Mouse (Mus musculus): Measurements from ENCODE around the gene Ror2. TPM values are rescaled to one million over a fixed set of nuclear protein-coding genes. Genes with fewer than 3 reads are reported as not detected.

The Ror2 gene
- polyA plus RNA-seq, 1 experiment from 2014 or later = 16.4 TPM

GRCm38 (mm10) chr13:53068461-53068860 is 217.5 kb downstream of the Ror2 start:
- Histone ChIP-seq H3K9ac (no peak overlapping the region), H3K4me3 (no peak overlapping the region), H3K27me3 (replicated peaks) (no peaks in the 10 kb centered on the region), H3K4me2 (no peak overlapping the region), H3K4me1 (peaks cover 17% of the 10 kb centered on the region), H3K27ac (replicated peaks) (no peak overlapping the region), H3K36me3 (no peaks in the 10 kb centered on the region), H3K9me3 (no peaks in the 10 kb centered on the region)
- WGBS = 78% methylated on average over 8 of the region's 8 CpGs
- ATAC-seq (ENCODE audit: extremely low read depth, insufficient number of reproducible peaks, low FRiP score, low TSS enrichment) = no peak

GRCm38 (mm10) chr13:53067949-53068348 is 218.0 kb downstream of the Ror2 start:
- H3K9me3 ChIP-seq = no peaks in the 10 kb centered on the region
- 64% methylated on average over 11 of the region's 11 CpGs for WGBS

GRCm38 (mm10) chr13:53065122-53065521 is 220.8 kb downstream of the Ror2 start:
- no peak for ATAC-seq (ENCODE audit: extremely low read depth, insufficient number of reproducible peaks, low FRiP score, low TSS enrichment)
- Histone ChIP-seq H3K36me3 (no peaks in the 10 kb centered on the region), H3K27ac (replicated peaks) (no peak overlapping the region)

More at GRCm38 (mm10) chr13:53067949-53068348, 218.0 kb downstream of the Ror2 start:
- no peaks in the 10 kb centered on the region for H3K27me3 ChIP-seq (replicated peaks)
- no peak for ATAC-seq (ENCODE audit: extremely low read depth, insufficient number of reproducible peaks, low FRiP score, low TSS enrichment)
- no peak overlapping the region for H3K4me2 ChIP-seq
- H3K4me1 ChIP-seq = peaks cover 17% of the 10 kb centered on the region
- H3K36me3 ChIP-seq = no peaks in the 10 kb centered on the region
- 0 out of 2 replicates have a peak overlapping the region, but pooled peaks have one; percentile 24 for H3K27ac ChIP-seq (replicated peaks)
- H3K4me3 ChIP-seq = no peak overlapping the region
- no peak overlapping the region for H3K9ac ChIP-seq

GRCm38 (mm10) chr13:53064681-53065080 is 221.2 kb downstream of the Ror2 start:
- 85% methylated on average over 1 of the region's 1 CpGs for WGBS
- Histone ChIP-seq H3K4me1 (peaks cover 17% of the 10 kb centered on the region), H3K9ac (no peak overlapping the region), H3K9me3 (0 out of 2 replicates have a peak, but pooled peaks cover 5% of the 10 kb centered on the region), H3K4me2 (no peak overlapping the region), H3K27me3 (replicated peaks) (0 out of 2 replicates have a peak, but pooled peaks cover 3% of the 10 kb centered on the region), H3K27ac (replicated peaks) (no peak overlapping the region), H3K4me3 (no peak overlapping the region), H3K36me3 (no peaks in the 10 kb centered on the region)
- no peak for ATAC-seq (ENCODE audit: extremely low read depth, insufficient number of reproducible peaks, low FRiP score, low TSS enrichment)

More at GRCm38 (mm10) chr13:53065122-53065521, 220.8 kb downstream of the Ror2 start:
- H3K4me1 ChIP-seq = peaks cover 17% of the 10 kb centered on the region
- H3K27me3 ChIP-seq (replicated peaks) = 0 out of 2 replicates have a peak, but pooled peaks cover 3% of the 10 kb centered on the region
- no peak overlapping the region for H3K9ac ChIP-seq
- 75% methylated on average over 11 of the region's 11 CpGs for WGBS
- no peak overlapping the region for H3K4me3 ChIP-seq
- no peak overlapping the region for H3K4me2 ChIP-seq
- 0 out of 2 replicates have a peak, but pooled peaks cover 3% of the 10 kb centered on the region for H3K9me3 ChIP-seq

Other genes starting within 250 kb of the Ror2 start
- gene Sptlc1, start 91.3 kb upstream of the Ror2 start, polyA plus RNA-seq (2015; fragmentation: Nextera tagmentation; extraction: Ambion mirVana) = 18.0 and 19.1 TPM in 2 replicates
- gene Msx2, start 186.9 kb upstream of the Ror2 start, polyA plus RNA-seq (2015; fragmentation: Nextera tagmentation; extraction: Ambion mirVana) = 3.6 and 4.4 TPM in 2 replicates

Measured in heart, embryonic 13.5 days (tissue).